Mouse (Mus musculus) spleen, adult 2 months (tissue): ENCODE results near the gene Tmtc1. TPM values are rescaled to one million over a fixed set of nuclear protein-coding genes. Genes with fewer than 3 reads are reported as not detected.

ENCODE experiments used
- DNase-seq, 2 experiments: peaks; one replicate each; pipeline versions ENCODE4 v3.0.0 to v3.0.0-alpha.2; 2012 to 2021; ENCODE audit warnings: low spot score in 2 of 2, low read depth in 1 of 2
- H3K27ac ChIP-seq: fragments of 200-500 bp; 2 replicates; pipeline ENCODE4 v1.5.1; 2012; ENCODE audit warnings: low read length, inconsistent platforms; ENCODE audit not compliant: insufficient read depth
- H3K27me3 ChIP-seq: fragments of 200-500 bp; 2 replicates; pipeline ENCODE4 v1.6.1; 2012; ENCODE audit warnings: mild to moderate bottlenecking, moderate library complexity, low read length, inconsistent platforms; ENCODE audit not compliant: control insufficient read depth, insufficient read depth
- H3K36me3 ChIP-seq: fragments of 200-500 bp; 2 replicates; pipeline ENCODE4 v1.6.1; 2012; ENCODE audit warnings: mild to moderate bottlenecking, low read length, inconsistent platforms; ENCODE audit not compliant: control insufficient read depth, insufficient read depth
- H3K4me1 ChIP-seq: fragments of 200-500 bp; 2 replicates; pipeline ENCODE4 v1.6.1; 2011; ENCODE audit warnings: inconsistent platforms; ENCODE audit not compliant: control insufficient read depth, insufficient read depth, insufficient read length
- H3K4me3 ChIP-seq: fragments of 200-500 bp; 2 replicates; pipeline ENCODE4 v1.5.1; 2011; ENCODE audit warnings: mild to moderate bottlenecking, inconsistent platforms; ENCODE audit not compliant: insufficient read depth, insufficient read length; ENCODE audit errors: extremely low read depth
- CTCF ChIP-seq: fragments of 200-500 bp; IDR thresholded peaks from 2 replicates; pipeline ENCODE4 v1.5.1; 2011; ENCODE audit warnings: mild to moderate bottlenecking, inconsistent platforms; ENCODE audit not compliant: insufficient read depth, insufficient read length, insufficient replicate concordance; ENCODE audit errors: extremely low read depth
- POLR2A ChIP-seq: fragments of 200-500 bp; IDR thresholded peaks from 2 replicates; pipeline ENCODE4 v1.6.1; 2011; ENCODE audit warnings: low read depth, low read length, inconsistent platforms
- WGBS: fragments of 180-500 bp; shearing (Covaris S2); methylation state at CpG from one replicate; pipeline ENCODE4 v1.1.7; 2018; 5-methylcytosine and 5-hydroxymethylcytosine counted together
- polyA plus RNA-seq: library from polyadenylated mRNA; depleted of rRNA; stranded (reverse); fragments of >200 nt; gene quantifications from 2 replicates; pipeline ENCODE4 v1.2.3, GENCODE M21; 2012

The Tmtc1 gene
- polyA plus RNA-seq, 1 experiment, result 5.2 TPM

DNA sequence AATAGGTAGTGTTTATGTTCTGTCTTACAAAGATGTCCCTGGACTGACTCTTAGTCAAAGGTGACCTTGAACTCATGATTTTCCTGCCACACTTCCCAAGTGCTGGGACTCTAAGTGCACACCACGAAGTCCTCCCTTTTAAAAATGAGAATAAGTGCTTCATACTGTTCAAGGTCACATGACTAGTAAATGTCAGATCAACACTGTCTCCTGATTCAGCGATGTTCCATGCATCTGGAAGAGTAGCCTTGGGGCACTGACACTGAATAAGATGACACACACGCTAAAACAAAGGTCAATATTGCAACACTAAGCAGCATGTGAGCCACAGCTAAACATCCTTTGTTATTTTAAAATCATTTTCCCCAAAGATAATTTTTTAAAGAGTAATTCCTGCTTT lies 139.0 kb downstream of the Tmtc1 start:
- no peak for DNase-seq
- Histone ChIP-seq H3K4me3 (no peak overlapping the region), H3K27me3 (no peaks in the 10 kb centered on the region), H3K36me3 (no peaks in the 10 kb centered on the region), H3K27ac (no peak overlapping the region), H3K4me1 (no peaks in the 10 kb centered on the region)
- TF ChIP-seq POLR2A, result no peak
- no peak for TF ChIP-seq CTCF
- 81% methylated on average over 3 of the region's 3 CpGs for WGBS

DNA sequence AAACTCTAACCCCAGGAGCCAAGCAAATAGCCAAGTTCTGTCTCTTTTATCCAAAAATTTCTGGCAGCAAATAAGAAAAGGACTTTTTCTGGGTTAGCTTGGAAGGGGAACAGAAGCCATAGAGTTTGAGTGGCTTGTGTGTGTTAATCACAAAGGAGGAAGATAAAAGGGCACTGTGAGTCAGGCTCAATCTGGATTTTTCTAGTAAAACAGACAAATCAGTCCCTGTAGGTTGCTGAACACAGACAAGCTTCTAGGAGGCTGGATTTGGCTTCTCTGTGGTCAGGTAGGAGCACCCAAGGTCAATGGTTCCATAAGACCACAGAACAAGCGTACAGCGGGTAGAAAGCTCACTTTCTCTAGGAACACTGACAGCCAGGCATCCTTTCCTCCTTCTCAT lies 141.9 kb downstream of the Tmtc1 start:
- Histone ChIP-seq H3K36me3 (no peaks in the 10 kb centered on the region), H3K4me3 (no peak overlapping the region), H3K4me1 (no peaks in the 10 kb centered on the region), H3K27me3 (no peaks in the 10 kb centered on the region), H3K27ac (no peak overlapping the region)
- DNase-seq, result no peak
- TF ChIP-seq POLR2A (no peak), CTCF (no peak)
- WGBS, result 92% methylated on average over 2 of the region's 2 CpGs

DNA sequence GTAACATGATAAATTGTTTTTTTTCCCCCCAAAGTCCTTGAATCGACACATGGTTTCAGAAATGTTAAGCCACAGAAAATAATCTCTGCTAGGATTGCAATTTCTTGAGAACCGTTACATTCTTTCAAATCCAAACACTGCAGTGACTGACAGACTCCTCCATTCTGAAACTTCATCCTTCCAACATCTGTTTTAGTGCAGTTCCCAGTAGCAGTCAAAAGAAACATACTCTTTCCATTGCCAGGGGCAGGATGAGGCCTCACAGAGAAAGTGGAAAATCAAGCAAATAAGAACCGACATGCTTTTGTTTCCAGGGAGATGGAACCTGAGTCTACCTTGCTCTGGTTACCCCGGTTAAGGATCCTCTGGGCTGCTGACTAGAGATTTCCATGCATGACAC lies 147.1 kb downstream of the Tmtc1 start:
- WGBS, result 83% methylated on average over 4 of the region's 4 CpGs
- Histone ChIP-seq H3K27ac (no peak overlapping the region), H3K4me1 (no peaks in the 10 kb centered on the region), H3K36me3 (no peaks in the 10 kb centered on the region), H3K27me3 (no peaks in the 10 kb centered on the region), H3K4me3 (no peak overlapping the region)
- no peak for DNase-seq
- TF ChIP-seq CTCF, result no peak
- no peak for TF ChIP-seq POLR2A

DNA sequence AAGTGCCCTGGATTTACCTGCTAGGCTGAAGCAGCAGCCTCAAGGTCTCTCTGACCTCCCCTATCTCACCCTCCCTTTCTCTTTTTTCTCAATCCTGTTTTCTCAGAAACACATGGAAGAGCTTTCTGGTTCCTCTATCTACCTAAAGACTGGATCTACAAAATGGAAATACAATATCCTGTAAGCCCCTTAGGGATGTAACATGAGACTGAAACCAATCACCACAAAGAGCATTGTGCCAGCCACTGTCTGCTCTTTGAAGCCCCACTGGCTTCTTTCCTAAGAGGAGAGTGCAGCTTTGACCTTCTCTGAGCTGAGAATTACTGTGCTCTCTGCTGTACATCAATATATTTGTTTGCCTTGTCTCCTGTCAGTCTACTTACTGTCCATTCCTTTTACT lies 147.8 kb downstream of the Tmtc1 start:
- no peaks in the 10 kb centered on the region for H3K36me3 ChIP-seq
- H3K27me3 ChIP-seq, result no peaks in the 10 kb centered on the region
- H3K4me3 ChIP-seq, result no peak overlapping the region
- no peaks in the 10 kb centered on the region for H3K4me1 ChIP-seq
- no peak overlapping the region for H3K27ac ChIP-seq
- TF ChIP-seq POLR2A (no peak), CTCF (no peak)
- no peak for DNase-seq

DNA sequence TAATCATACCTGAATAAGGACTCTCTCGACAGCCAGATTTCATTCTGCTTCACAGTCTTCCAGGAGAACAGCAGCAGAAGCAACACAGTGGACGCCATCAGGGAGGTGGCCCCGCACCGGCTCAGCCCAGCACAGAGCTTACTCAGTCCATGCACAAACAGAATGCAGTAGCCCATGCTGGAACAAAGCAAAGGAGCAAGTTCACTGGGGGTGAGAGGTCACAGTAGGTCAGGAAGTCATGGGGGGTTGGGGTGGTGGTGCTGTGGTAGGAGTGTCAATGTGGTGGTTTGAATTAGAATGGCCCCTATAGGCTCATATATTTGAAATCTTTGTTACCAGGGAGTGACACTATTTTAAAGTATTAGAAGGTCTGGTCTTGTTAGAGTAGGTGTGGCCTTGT lies 149.7 kb downstream of the Tmtc1 start:
- Histone ChIP-seq H3K36me3 (no peaks in the 10 kb centered on the region), H3K4me3 (no peak overlapping the region), H3K4me1 (no peaks in the 10 kb centered on the region), H3K27me3 (no peaks in the 10 kb centered on the region), H3K27ac (no peak overlapping the region)
- 89% methylated on average over 4 of the region's 4 CpGs for WGBS
- TF ChIP-seq CTCF, result no peak
- no peak for TF ChIP-seq POLR2A
- DNase-seq, result no peak

DNA sequence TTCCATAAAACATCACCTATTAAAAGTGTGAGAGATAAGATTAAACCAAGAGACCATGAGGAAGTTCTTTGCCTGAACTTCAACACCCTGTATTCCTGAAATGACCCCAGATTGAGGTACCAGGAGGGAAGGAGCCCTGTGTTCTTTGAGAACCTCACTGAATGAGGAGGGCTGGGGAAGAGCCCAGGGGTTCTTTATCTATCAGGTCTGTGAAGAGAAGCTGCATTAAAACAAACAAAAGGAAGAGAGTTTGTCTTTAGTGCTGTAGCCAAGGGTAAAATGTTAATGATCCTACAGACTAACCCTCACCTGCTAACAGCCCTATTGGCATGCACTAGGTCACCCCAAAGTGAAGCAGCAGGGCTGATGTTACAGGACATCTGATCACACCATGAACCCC lies 153.3 kb downstream of the Tmtc1 start:
- no peak for TF ChIP-seq POLR2A
- TF ChIP-seq CTCF, result no peak
- Histone ChIP-seq H3K27ac (no peak overlapping the region), H3K4me1 (no peaks in the 10 kb centered on the region), H3K36me3 (no peaks in the 10 kb centered on the region), H3K27me3 (no peaks in the 10 kb centered on the region), H3K4me3 (no peak overlapping the region)
- DNase-seq, result no peak

DNA sequence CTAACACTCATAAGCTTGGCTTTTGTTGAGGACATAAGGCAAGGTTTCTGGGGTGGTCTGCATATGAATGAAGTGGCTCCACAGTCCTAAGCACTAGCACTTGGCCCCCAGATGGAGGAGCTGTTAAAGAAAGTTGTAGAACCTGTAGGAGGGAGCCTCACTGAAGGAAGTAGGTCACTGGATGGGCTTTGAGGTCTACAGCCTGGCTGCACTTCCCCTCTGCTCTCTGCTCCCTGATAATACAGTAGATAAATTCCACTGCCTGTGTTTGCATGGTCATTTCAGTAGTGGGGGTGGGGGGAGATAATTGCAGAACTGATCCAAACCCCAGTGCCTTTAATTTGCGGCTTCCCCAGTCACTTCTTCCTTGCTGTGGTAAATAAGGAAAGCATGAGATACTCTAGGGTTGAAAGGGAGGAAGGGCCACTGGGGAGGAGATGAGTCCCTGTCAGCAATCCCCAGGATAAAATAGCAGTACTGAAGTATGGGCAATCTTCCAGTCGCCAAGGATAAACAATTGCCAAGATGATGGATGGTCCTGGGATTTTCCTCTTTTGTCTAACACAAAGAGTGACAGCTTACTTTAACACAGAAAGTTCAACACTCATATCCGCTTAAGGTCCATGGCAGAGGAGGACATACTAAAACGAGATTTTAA lies 160.8 kb downstream of the Tmtc1 start:
- 73% methylated on average over 4 of the region's 4 CpGs for WGBS
- DNase-seq, result no peak
- Histone ChIP-seq H3K4me3 (no peak overlapping the region), H3K36me3 (no peaks in the 10 kb centered on the region; the same call in 1 of the 2 replicates), H3K4me1 (no peaks in the 10 kb centered on the region), H3K27me3 (no peaks in the 10 kb centered on the region), H3K27ac (no peak overlapping the region)
- TF ChIP-seq CTCF, result no peak
- no peak for TF ChIP-seq POLR2A
